Mouse (Mus musculus): ENCODE results near the gene Ewsr1.

Ewsr1 gene

GRCm38 (mm10) chr11:5098736-5099542, at the start of gene Ewsr1, which contains the start of gene Rhbdd3:
TSS of gene Ewsr1 (minus strand) at chr11:5099266.
TSS of gene Rhbdd3 (plus strand) at chr11:5098926.
- DNase-seq: peak; percentile 98

- DNase-seq: no peak
These were observed 46.5 kb upstream of the Ewsr1 start for GRCm38 (mm10) chr11:5145600-5145999.

GRCm38 (mm10) chr11:5141965-5142364, 42.9 kb upstream of the Ewsr1 start:
- DNase-seq: no peak

GRCm38 (mm10) chr11:5141252-5141651, 42.2 kb upstream of the Ewsr1 start:
- DNase-seq: no peak

- DNase-seq: peak; percentile 49
These were observed 41.6 kb upstream of the Ewsr1 start for GRCm38 (mm10) chr11:5140619-5141018.

GRCm38 (mm10) chr11:5139372-5139771, 40.3 kb upstream of the Ewsr1 start:
- DNase-seq: no peak

- no peak for DNase-seq
These were observed 39.6 kb upstream of the Ewsr1 start for GRCm38 (mm10) chr11:5138642-5139041.

- no peak for DNase-seq
These were observed 36.8 kb upstream of the Ewsr1 start for GRCm38 (mm10) chr11:5135914-5136313.

GRCm38 (mm10) chr11:5132751-5133150, 33.7 kb upstream of the Ewsr1 start:
- DNase-seq: no peak

- no peak for DNase-seq
These were observed 31.1 kb upstream of the Ewsr1 start for GRCm38 (mm10) chr11:5130111-5130665.

GRCm38 (mm10) chr11:5129035-5129480, 30.0 kb upstream of the Ewsr1 start:
- no peak for DNase-seq

GRCm38 (mm10) chr11:5125713-5126112, 26.6 kb upstream of the Ewsr1 start:
- no peak for DNase-seq

- DNase-seq: peak; percentile 83
These were observed 16.0 kb upstream of the Ewsr1 start for GRCm38 (mm10) chr11:5114931-5115581.

GRCm38 (mm10) chr11:5113645-5114044, 14.6 kb upstream of the Ewsr1 start:
- no peak for DNase-seq

GRCm38 (mm10) chr11:5109441-5109840, 10.4 kb upstream of the Ewsr1 start:
- DNase-seq: no peak

- DNase-seq: no peak
These were observed 5.0 kb upstream of the Ewsr1 start for GRCm38 (mm10) chr11:5103986-5104509.

GRCm38 (mm10) chr11:5102384-5102783, 3.3 kb upstream of the Ewsr1 start:
- no peak for DNase-seq

- DNase-seq: no peak
These were observed 2.6 kb upstream of the Ewsr1 start for GRCm38 (mm10) chr11:5101641-5102040.

- DNase-seq: no peak
These were observed 1.7 kb upstream of the Ewsr1 start for GRCm38 (mm10) chr11:5100801-5101200.

GRCm38 (mm10) chr11:5100283-5100682, 1.2 kb upstream of the Ewsr1 start:
- DNase-seq: no peak

- DNase-seq: peak; percentile 68
These were observed 614 bp upstream of the Ewsr1 start for GRCm38 (mm10) chr11:5099576-5100183.

- DNase-seq: no peak
These were observed 881 bp downstream of the Ewsr1 start for GRCm38 (mm10) chr11:5098035-5098735.
